Mouse (Mus musculus) kidney, adult 8-10 months (tissue): ENCODE data around the gene Zswim9.

ENCODE experiments used
- DNase-seq, 2 experiments: peaks; one replicate each; pipeline ENCODE4 v3.0.0; 2022

Gene Zswim9

DNA sequence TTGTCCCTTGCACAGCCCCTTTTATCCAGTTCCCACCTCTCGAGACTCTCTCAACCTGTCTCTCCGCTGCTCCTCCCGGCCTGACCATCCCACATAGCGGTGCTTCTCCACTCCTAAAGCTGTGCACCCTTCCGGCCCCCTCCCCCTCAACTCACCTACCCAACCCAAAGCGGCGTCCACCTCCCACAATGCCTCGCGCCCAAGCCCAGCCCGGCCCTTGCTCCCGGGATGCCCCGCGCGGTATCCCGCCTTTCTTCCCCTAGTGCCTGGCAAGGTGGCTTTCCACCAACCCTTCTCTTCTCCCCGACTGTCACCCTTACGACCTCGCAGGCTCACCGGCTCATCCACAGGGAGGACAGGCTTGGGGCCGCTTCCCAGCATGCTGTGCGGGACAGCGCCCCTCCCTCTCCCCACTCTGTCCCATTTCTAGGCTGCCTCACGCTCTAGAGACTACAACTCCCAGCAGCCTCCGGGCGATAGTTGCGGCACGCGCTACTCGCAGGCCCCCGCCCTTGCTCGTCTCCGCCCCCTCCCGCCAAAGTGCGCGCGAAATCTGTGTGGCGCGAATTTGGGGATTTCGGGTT, at the start of gene Zswim9:
Zswim9 (minus strand) TSS at position 414 of the 584 bp plus-strand sequence.
- DNase-seq = peak; percentile 88 to 93

DNA sequence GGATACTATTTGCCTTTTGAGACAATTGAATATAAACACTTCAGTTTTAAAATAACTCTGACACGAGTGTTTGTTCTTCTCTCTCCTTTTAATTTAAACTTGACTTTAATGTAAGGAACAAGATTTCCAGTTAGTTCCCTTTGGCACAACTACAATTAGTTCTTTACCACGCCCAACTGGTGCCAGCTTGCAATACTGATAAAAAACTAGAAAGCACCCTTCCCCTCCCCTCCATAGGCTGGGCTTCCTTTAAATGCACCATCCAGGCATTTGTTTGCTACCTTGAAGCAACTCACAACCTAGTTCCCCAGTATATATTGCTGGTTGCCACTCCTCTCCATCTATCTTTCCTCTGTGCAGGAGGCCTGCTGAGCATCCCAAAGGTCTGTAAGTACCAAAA, 45.8 kb upstream of the Zswim9 start, which contains the start of gene Pla2g4c:
Pla2g4c (plus strand) TSS at position 340 of the 400 bp plus-strand sequence.
- DNase-seq = no peak

DNA sequence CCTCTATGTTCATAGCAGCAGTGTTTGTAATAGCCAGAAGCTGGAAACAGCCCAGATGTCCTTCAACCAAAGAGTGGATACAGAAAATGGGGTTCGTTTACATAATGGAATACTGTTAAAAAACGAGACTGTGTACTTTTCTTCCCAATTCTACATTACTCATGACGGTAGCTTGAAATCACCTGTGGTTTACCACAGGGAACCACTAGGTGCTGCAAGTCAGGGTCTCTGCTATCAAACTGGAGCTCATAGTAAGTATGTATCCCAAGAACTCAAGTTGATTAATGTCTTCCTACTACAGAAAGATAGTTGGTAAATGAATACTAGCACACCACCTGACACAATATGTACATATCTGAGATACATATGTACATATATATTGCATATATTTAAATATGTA, 42.9 kb upstream of the Zswim9 start:
- no peak for DNase-seq

DNA sequence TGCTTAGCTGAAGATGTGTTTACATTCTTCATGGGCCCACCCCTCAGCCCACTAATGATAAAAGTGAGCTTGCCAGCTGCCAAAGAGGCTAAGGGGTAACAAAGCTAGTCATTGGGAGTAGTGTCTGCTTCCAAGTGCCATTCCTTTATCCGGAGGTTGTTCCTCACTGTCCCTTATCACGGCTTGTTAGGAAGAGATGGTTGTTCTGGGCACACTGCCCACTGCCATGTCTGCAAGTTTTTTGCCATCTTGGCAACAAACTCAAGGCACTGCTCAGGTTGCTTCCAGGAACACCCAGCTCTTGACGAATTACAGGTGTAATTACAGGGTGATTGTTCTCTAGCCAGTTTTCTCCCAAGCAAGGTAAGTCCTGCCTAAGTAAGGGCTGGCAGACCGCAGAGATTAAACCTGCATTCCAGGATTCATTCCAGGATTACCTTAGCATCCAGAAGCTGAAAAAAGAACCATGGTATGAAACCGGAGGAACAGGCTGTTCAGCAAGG, 35.6 kb upstream of the Zswim9 start:
- DNase-seq = peak in 1 of 2 experiments; percentile 22

DNA sequence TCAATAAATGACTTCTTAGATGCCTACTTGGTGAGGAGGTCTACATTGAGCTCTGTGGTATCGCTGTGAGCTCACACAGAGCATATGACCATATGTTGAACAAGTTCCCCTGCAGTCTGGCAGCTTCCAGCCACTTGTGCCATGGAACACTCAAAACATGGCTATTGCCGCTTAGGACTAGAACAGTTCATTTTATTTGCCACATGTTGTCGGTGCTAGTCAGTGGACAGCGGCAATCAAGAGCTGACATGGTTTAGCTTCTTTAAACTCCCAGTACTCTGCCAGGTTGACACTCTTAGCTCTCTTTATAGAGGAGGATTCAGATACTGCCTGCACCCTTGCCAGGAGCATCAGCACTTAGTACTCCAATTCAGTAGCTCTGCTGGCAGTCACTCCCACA, 32.9 kb upstream of the Zswim9 start:
- DNase-seq = no peak

DNA sequence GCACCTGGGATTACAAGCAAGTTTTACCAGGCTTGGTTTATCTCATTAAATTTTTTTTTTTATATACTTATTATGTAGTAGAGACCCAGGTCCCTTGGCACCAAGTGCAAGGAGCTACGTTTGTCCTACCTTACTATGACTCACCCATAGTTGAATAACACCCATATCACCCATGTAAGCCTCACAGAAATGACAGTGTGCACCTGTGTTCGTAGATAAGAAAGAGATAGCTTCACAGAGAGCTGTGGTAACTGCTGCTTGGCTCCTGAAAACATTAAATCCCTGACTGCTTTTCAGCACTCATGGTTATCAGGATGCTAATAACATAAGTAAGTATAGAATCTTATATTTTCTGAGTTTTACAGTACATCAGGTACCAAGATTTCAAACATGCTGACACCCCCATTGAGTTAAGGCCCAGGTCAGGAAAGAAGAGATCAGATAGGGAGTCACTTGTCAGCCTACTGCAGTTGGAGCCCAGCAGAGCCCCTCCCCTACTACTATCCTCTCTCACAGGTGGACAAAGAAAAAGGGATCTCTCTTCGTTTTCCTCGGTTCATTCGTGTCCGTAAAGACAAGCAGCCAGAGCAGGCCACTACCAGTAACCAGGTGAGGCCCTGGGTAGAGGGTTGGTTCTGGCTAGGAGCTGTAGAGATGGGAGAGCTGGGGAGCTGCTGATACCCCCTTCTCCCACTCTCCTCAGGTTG, 32.1 kb upstream of the Zswim9 start:
- no peak for DNase-seq

DNA sequence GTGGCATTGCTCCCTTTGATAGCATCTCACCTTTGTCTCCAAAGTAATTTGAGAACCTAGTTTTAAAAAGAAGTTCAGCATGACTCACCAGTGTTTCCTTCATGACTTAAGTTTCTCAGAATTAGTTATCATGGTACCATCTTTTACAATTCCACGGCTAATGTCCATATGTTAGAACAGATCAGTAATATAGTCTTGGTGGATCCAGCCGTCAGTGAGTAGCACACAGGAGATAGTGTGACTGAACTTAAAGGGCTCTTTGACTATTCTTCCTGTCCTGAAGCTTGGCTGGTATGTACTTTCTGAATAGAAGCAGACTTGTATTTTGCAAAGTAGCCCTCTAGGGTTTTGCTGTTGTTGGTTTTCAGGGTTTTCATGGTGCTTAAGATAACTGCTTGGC, 30.9 kb upstream of the Zswim9 start:
- no peak for DNase-seq

DNA sequence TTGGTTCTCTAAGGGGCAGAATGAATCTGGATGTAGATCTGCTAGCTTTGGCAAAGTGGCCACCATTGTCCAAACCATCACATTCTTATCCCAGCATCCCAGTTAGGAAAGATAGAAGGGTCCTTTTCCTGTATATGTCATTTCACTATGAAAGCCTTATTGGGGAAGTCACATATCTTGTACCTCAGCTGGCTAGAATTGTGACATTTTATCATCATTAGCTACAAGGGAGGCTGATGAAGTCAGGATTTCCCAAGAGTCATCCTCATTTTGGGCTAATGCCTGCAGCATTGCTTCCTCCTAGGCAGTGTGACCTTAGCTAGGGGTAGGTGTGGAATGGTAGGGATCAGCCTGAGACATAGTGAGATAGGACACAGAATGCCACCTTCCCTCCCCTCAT, 24.9 kb upstream of the Zswim9 start:
- no peak for DNase-seq

DNA sequence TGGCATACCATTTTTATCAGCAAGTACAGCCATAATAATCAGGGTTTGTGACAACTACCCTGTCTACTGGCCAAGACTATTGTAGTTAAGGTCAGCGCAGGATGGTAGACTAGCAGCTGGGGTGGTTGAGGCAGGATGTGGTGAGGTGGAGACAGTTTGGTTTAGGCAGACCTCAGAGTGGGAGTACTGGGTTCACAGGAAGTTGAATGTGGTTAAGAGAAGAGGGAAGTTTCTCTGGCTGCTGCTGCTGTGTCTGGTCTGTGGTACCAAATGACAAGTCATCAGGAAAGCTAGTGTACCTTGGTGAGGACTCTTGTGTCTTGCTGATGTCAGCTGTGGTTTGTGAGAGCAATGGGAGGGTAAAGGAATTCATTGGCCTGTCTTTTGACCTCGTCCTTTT, 24.3 kb upstream of the Zswim9 start:
- no peak for DNase-seq

DNA sequence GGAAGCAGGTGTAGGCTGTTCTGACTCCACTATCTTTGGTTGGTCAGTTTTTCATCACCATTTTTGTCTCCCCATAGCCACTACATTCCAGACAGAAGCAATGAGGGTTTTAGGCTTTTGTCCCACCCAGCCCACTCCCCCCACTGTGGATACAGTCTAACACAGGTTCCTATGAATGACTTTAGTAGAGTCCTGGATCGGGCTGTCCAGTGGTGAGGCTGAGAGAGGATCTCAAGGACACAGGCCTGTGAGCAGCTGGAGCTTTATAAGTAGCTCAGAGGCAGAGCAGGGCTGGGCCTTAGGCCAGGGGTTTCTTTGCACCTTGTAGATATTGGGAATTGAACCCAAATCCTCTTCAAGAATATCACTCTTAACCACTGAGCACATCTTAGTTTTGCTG, 23.1 kb upstream of the Zswim9 start:
- no peak for DNase-seq

DNA sequence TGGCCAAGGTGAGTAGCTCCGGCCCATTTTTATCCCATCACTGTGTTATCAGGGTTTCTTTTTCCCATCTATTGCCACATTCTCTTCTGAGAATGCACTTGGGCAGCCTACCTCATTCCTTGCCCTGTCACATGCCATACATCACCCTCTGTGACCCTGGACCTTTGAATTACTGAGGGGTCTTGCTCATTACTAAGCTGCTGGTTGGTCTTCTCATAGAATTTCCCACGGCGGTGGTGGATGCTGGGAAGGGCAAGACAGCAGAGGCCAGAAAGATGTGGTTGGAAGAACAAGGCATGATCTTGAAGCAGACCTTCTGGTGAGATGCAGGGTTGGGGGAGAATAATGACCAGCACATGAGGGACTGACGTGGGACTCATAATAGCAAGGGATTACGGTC, 20.3 kb upstream of the Zswim9 start:
- no peak for DNase-seq

DNA sequence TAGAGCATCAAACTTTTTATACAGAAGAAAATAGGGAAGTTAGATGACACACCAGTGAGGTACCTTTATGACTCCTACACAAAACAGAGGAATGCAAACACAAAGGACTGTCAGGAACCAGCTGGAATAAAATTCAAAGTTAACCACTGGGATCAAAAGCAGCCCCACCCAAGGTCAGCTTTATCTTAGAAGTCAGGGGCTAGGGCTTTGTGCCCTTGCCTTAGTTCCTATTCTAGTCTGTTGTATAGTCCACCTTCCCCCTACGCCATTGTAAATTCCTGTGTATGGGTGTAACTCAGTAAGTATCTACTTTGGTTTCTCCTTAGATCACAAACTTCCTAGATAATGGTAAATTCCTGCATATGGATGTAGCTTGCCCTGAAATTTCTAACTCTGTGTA, 19.1 kb upstream of the Zswim9 start:
- DNase-seq = no peak

DNA sequence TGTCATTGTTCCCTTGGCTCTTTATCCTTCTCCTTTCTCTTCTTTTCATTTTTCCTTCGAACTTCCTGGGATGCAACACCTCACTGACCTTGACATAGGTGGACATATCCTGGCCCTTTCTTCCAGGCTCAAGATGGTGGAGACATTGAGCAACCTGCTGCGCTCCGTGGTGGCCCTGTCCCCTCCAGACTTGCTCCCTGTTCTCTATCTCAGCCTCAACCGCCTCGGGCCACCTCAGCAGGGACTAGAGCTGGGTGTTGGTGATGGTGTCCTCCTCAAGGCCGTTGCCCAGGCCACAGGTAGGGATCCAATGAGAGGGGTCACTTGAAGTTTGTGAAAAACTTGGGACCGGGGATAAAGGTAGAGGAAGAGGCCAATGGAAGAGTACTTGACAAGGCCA, 16.7 kb upstream of the Zswim9 start:
- DNase-seq = no peak

DNA sequence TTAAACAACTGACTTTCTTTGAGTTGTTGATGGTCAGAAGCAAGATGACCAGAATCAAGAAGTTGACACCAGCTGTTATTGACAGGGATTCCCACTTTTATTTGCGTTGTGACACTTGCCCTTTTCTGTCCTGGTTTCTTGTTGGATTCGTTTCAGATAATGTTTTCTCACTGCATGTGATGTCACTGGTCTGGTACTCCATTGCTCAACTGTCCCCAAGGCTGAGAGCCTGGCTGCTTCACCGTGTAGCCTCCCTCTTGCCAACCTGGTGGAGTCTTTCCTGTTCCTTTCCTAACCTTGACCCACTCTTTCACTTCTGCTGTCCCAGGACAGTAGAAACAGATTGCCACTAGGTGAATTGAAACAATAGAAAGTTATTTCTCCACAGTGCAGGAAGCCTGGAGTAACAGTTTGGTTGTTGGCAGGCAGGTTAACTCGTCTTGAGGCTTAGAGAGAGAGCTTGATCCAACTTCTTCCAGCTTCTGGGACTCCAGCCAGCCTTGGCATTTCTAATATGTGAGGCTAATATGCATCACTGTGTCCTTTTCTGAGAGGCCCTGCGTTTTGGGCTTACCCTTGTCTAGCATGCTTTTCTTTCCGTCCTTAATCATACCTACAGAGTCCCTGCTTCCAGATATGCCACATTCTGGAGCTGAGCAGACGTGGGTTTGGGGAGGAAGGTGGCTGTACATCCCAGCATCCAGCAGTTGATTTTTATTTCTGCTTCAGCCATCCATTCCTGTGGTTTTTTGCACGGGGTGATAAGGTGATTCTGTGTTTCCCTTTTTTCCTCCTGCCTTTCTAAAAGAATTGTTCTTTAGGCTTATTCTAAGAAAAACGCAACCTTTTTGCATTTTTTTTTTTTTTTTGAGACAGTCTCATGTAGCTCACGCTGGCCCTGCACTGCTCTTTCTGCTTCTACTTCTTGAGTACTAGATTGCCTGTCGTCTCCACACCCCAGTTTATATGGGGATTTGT, 15.6 kb upstream of the Zswim9 start:
- DNase-seq = no peak

DNA sequence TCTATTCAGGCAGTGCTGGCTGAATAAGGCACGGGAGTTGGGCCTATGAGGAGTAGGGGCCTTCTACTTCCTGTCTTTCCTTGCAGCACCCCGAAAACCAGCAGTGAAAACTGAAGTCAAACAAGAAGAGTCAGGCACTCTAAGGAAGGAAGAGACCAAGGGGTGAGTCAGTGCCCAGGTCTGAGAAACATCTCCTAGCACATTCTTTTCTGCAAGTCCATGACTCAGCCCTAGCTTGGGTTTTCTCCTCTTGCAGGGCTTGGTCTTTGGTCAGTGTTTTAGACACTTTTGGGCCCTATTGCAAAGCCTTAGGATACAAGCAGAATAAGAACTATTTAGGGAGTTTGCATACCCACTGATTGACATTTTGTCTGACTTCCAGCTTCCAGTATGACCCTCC, 12.8 kb upstream of the Zswim9 start:
- no peak for DNase-seq

DNA sequence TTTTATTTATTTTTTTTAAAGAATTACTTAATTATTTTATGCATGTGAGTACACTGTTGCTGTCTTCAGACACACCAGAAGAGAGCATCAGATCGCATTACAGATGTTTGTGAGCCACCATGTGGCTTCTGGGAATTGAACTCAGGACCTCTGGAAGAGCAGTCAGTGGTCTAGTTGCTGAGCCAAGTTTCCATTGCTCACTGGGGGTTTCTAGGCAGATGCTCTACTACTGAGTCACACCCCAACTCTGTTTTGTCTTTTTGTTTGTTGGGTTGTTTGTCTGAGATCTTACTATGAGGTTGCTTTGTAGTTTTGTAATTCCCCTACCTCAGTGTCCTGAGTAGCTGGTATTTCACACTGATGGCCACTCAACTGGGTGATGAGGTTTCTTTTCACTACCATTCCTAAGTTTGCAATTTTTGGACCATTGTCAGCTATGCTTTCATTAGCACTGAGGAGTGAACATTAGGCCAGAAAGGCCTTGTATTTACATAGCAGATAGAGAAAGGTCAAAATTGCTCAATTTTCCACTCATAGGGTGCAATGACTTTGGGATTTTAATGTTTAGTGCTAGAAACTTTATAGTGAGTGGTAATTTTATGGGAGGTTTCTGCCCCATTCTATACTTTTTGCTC, 11.6 kb upstream of the Zswim9 start:
- DNase-seq = no peak

DNA sequence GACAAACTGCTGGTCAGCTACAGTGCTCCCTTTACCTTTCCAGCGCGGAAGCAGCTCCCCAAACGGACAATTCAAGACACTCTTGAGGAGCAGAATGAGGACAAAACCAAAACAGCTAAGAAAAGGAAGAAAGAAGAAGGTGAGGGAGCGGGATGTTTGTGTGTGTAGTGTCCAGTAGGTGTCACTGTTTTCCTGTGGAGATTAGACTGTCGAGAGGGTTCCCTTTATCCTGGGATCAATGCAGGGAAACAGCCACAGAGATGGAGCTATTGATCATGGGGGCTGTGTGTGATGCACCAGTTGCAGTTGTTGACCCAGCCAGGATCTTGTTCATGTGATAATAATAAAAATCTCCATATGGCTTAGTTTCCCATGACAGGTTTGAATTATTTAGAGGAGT, 10.1 kb upstream of the Zswim9 start:
- peak in 1 of 2 experiments; percentile 5 for DNase-seq

DNA sequence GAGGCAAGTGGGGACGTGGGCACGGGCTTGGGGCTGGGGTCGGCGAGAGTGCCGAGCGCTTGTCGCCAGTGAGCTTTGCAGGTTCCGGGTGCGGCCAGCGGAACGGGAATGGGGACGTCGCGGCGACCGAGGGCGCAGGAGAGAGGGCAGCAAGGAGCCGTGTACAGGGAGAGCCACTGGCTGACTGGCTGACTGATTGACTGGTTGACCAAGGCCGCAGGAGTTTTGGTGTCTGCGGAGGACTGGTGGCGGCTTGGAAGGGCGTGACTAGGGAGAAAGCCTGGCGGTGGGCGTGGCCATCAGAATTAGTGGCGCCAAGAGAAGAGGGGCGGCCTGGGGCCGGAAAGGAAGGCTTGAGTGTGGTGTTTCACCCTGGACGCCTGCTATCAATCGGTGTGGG, 436 bp upstream of the Zswim9 start:
- peak in 1 of 2 experiments; percentile 2 for DNase-seq

DNA sequence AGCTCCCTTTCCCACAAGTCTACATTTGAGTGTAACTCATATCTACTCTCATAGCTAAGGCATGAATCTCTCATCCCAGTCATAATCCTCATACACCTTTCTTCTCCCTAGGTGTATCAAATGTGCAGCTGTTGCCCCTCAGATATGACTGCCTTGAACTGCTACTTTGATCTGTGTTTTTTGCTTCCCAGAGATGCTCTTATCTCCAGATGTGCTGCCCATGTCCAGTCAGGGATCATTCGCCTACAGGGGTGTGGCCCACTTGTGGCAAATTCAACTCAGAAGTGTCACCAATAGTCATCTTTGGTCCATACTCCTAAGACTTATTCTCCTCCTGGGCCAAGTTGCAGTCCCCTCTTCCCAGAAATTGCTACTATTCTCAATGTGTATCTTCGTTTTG, 688 bp downstream of the Zswim9 start:
- peak in 1 of 2 experiments; percentile 10 for DNase-seq

DNA sequence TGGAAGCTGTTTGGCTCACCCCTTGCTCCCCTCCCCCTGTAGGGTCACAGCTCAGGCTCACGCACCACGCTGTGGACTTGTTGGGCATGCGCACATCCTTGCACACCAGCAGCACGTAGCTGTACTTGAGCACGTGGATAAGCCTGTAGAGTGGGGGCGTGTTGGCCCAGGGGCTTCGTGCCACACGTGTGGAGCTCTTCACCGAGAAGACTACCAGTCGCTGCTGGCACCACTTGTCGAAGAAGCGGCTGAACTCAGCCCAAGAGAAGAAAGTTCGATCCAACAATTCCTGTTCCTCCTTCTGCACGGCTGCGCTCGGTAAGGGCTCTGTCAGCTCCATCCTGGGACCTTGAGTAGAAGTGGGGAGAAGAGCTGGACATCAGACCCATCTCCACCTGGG, 1.4 kb downstream of the Zswim9 start, which contains the start of gene Lig1:
Lig1 (plus strand) TSS at position 203 of the 400 bp plus-strand sequence.
- DNase-seq = no peak

DNA sequence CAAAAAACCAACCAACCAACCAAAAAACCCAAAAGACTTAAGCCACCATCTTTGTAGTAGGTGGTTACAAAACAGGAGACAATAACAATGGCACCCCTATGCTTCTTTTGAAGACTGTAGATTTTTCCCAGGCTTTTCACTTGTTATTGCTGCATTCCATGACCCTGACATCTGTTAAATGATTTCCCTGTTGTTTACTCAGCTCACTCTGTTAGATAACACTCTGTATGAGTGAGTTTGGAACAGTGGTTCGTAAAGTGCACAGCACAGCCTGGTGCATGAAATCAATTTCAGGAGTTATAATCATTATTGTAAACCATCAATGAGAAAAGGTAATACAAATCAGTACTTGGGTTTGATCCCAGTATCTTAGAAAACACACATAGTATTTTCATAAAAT, 6.8 kb downstream of the Zswim9 start:
- DNase-seq = no peak

DNA sequence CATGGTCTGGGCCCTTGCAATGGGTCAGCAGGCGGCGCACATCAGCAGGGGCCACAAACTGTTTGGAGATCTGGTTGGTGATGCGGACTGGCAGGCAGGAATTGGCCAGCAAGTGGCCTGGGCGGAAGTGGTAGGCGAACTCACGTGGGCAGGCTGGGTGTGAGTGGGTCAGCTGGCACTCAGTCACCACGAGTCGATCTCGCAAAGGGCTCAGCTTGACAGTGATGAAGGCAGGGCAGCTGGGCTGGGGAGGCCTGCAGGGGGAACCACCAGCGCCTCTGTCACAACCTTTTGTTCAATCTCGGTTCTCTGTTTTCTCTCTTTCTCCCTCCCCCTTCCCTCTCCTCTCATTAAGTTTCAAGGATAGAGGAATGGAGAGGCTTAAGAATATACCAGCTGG, 9.1 kb downstream of the Zswim9 start:
- no peak for DNase-seq

DNA sequence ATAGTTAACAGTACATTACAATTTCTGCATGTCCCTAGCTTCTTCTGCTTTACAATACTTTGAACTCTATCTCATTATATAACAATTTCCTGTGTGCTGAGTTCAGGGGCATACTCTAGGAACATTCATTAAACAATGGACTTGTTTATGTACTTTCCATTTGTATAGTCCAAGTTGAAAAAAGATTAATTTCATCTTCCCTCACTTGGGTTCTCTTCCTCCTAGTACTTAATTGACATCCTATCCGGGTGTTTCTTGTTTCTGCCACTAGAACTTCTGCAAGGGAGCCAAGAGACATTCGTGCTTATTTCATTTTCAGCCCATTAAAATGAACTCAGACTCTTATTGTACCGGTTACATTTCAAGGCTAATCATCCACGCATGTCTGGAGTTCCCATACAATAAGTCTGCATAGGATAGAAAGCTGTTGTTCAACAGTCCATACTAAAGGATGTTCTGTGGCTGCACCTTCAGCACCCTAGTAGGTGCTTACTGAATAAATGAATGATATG, 9.7 kb downstream of the Zswim9 start:
- DNase-seq = no peak
